Mouse (Mus musculus) hindbrain, embryonic 14.5 days (tissue): ENCODE results near the gene Ttc7. TPM values are rescaled to one million over a fixed set of nuclear protein-coding genes. Genes with fewer than 3 reads are reported as not detected.
A peak's percentile ranks its signal among the peaks of the same experiment; 100 is the strongest.

Source experiments
- ATAC-seq: fragments of 200-750 bp; cut with Nextera tagmentation; 2 replicates; pipeline ENCODE4 v1.8.0; 2017; ENCODE audit warnings: moderate number of reproducible peaks, mild to moderate bottlenecking, moderate TSS enrichment, moderate library complexity; ENCODE audit not compliant: low FRiP score
- DNase-seq: peaks from one replicate; pipeline ENCODE4 v3.0.0-alpha.2; 2015; ENCODE audit warnings: low spot score
- H3K27ac ChIP-seq: fragments of 300-500 bp; sonication (generic); 2 replicates; pipeline ENCODE4 v1.5.1; 2014; ENCODE audit warnings: mild to moderate bottlenecking, moderate library complexity
- H3K27me3 ChIP-seq: fragments of 300-500 bp; sonication (generic); 2 replicates; pipeline ENCODE4 v1.6.1; 2014; ENCODE audit warnings: mild to moderate bottlenecking, low read length, mixed read lengths; ENCODE audit not compliant: control insufficient read depth, insufficient read depth
- H3K36me3 ChIP-seq: fragments of 300-500 bp; sonication (generic); replicated peaks from 2 replicates; pipeline ENCODE4 v1.6.1; 2014; ENCODE audit not compliant: control insufficient read depth, insufficient read depth
- H3K4me1 ChIP-seq: fragments of 300-500 bp; sonication (generic); replicated peaks from 2 replicates; pipeline ENCODE4 v1.6.1; 2014; ENCODE audit warnings: antibody characterized with exemption, low read length, mixed read lengths; ENCODE audit not compliant: control insufficient read depth, insufficient read depth
- H3K4me2 ChIP-seq: fragments of 300-500 bp; sonication (generic); replicated peaks from 2 replicates; pipeline ENCODE4 v1.6.1; 2014; ENCODE audit warnings: mild to moderate bottlenecking, moderate library complexity
- H3K4me3 ChIP-seq: fragments of 300-500 bp; sonication (generic); replicated peaks from 2 replicates; pipeline ENCODE4 v1.5.1; 2014; ENCODE audit warnings: mild to moderate bottlenecking, low read length
- H3K9ac ChIP-seq: fragments of 300-500 bp; sonication (generic); 2 replicates; pipeline ENCODE4 v1.6.1; 2014
- H3K9me3 ChIP-seq: fragments of 300-500 bp; sonication (generic); 2 replicates; pipeline ENCODE4 v1.6.1; 2016; ENCODE audit warnings: low read length; ENCODE audit not compliant: control insufficient read depth
- WGBS: fragments of 180-500 bp; shearing (Covaris S2); extraction: QIAGEN DNeasy Blood & Tissue Kit; methylation state at CpG from one replicate; pipeline ENCODE4 v1.1.7; 2014; 5-methylcytosine and 5-hydroxymethylcytosine counted together
- polyA plus RNA-seq: library from polyadenylated mRNA; unstranded; fragments of >200 nt; fragmentation: Nextera tagmentation; extraction: Ambion mirVana; gene quantifications from 2 replicates; pipeline ENCODE4 v1.2.1, GENCODE M21; 2014

Ttc7 gene
- polyA plus RNA-seq, 1 experiment from 2014 or later: 6.3 TPM

DNA sequence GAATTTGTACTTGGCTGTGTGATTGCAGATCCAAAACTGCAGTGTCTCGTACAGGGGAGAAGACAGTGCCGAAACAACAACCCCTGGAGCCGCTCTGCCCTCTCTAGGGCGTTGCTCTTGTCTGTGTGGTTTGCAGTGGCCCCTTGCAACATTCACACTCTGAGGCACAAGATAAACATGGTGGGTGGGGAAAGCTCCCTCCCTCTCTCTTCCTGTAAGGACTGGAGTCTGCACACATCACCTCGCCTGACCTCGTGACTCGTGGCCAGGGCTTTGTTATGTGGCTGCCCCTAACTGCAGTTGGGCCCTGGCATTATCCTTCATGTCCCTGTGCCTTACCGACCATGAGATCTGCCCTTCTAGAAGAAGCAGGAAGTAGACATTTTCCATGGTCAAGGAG lies 82.6 kb downstream of the Ttc7 start:
- no peak for ATAC-seq
- Histone ChIP-seq H3K4me3 (no peak overlapping the region), H3K27ac (no peak overlapping the region), H3K27me3 (no peaks in the 10 kb centered on the region), H3K9ac (no peak overlapping the region), H3K9me3 (no peaks in the 10 kb centered on the region), H3K36me3 (no peaks in the 10 kb centered on the region), H3K4me2 (no peak overlapping the region), H3K4me1 (peaks cover 27% of the 10 kb centered on the region; the same call in 1 of the 2 replicates)
- WGBS: 71% methylated on average over 8 of the region's 8 CpGs
- no peak for DNase-seq

- no peak overlapping the region for H3K4me3 ChIP-seq
- WGBS: 13% methylated on average over 2 of the region's 2 CpGs
- DNase-seq: no peak
Observed at GRCm38 (mm10) chr17:87366520-87366919, 83.8 kb downstream of the Ttc7 start.

DNA sequence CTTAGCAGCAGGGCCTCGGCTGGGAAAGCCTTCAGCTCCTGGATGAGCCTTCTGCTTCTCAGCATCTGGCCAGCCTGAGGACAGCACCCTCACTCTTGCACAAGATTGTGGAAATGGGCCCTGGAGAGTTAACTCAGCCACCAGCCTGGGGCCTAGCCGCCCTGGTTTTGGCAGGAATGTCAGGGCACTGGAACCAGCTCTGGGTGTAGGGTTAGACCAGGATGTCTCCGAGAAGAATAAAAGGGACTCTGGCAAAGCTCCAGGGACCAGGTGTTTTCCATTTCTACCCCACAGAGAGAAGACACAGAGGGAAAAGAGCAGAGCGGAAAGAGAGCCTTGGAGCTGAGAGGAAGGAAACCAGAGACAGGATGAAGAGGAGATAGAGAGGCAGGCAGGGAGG lies 84.5 kb downstream of the Ttc7 start:
- ATAC-seq (no peak), DNase-seq (no peak)
- Histone ChIP-seq H3K4me3 (no peak overlapping the region), H3K36me3 (no peaks in the 10 kb centered on the region), H3K9me3 (no peaks in the 10 kb centered on the region), H3K27ac (peak overlapping the region; percentile 10; the same call in 1 of the 2 replicates), H3K4me2 (no peak overlapping the region), H3K27me3 (no peaks in the 10 kb centered on the region), H3K4me1 (peaks cover 33% of the 10 kb centered on the region), H3K9ac (0 out of 2 replicates have a peak overlapping the region, but pooled peaks have one; percentile 8)
- WGBS: 44% methylated on average over 4 of the region's 4 CpGs

More at GRCm38 (mm10) chr17:87366520-87366919, 83.8 kb downstream of the Ttc7 start:
- Histone ChIP-seq H3K9ac (no peak overlapping the region), H3K9me3 (no peaks in the 10 kb centered on the region), H3K27me3 (no peaks in the 10 kb centered on the region), H3K27ac (no peak overlapping the region), H3K4me1 (peaks cover 27% of the 10 kb centered on the region; the same call in 1 of the 2 replicates), H3K4me2 (no peak overlapping the region), H3K36me3 (no peaks in the 10 kb centered on the region)
- ATAC-seq: no peak

DNA sequence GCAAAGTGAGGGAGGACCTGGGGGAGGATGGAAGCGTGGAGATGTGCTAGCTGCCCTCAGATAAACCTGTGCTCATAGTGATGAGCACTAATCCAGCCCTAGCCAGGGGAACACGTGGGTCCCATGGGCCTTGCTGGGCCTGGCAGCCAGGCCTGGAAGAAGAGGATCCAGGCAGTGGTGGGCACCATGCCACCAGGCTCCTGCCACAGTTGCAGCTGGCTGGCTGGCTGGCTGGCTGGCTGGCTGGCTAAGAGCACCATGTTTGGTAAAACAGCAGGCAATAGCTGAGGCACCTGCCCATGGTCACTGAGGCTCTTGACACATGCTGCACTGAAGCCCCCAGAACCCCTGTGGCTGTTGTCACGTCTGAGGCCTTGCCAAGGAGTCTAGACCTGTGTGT lies 85.0 kb downstream of the Ttc7 start:
- WGBS: 53% methylated on average over 3 of the region's 3 CpGs
- ATAC-seq (peak; percentile 58; the same call in 1 of the 2 replicates), DNase-seq (peak; percentile 55)
- H3K4me2 ChIP-seq: no peak overlapping the region
- no peaks in the 10 kb centered on the region for H3K36me3 ChIP-seq
- no peak overlapping the region for H3K4me3 ChIP-seq
- H3K27ac ChIP-seq: peak overlapping the region; percentile 10
- no peaks in the 10 kb centered on the region for H3K9me3 ChIP-seq
- H3K27me3 ChIP-seq: no peaks in the 10 kb centered on the region
- peaks cover 37% of the 10 kb centered on the region for H3K4me1 ChIP-seq
- H3K9ac ChIP-seq: 0 out of 2 replicates have a peak overlapping the region, but pooled peaks have one; percentile 8

DNA sequence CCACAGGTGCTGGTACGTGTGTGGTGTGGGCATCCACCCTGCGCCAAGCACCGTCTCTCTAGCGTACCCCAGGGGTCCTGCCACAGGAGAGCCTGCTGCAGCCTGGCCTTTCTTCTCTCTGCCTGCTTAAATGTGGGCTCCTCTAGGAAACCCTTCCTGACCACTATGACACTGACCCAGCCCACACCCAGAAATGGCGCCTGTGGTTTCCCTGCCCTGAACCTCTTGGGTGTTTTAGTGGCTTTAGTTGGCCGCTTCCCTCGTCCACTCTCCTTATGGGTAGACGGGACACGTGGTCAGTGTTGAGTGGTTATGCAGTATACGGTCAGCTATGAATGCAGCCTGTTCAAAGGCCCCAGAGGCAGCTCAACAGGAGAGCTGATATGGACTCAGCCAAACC lies 85.8 kb downstream of the Ttc7 start:
- ATAC-seq (no peak), DNase-seq (no peak)
- Histone ChIP-seq H3K9ac (no peak overlapping the region), H3K36me3 (no peaks in the 10 kb centered on the region), H3K4me3 (no peak overlapping the region), H3K9me3 (no peaks in the 10 kb centered on the region), H3K4me2 (no peak overlapping the region), H3K4me1 (peaks cover 38% of the 10 kb centered on the region), H3K27ac (0 out of 2 replicates have a peak overlapping the region, but pooled peaks have one; percentile 3), H3K27me3 (no peaks in the 10 kb centered on the region)
- 86% methylated on average over 10 of the region's 10 CpGs for WGBS

- Histone ChIP-seq H3K27ac (no peak overlapping the region), H3K4me3 (no peak overlapping the region), H3K4me1 (peaks cover 38% of the 10 kb centered on the region), H3K9ac (no peak overlapping the region), H3K9me3 (no peaks in the 10 kb centered on the region), H3K4me2 (no peak overlapping the region), H3K36me3 (no peaks in the 10 kb centered on the region), H3K27me3 (no peaks in the 10 kb centered on the region)
- ATAC-seq: no peak
- WGBS: 76% methylated on average over 18 of the region's 18 CpGs
- no peak for DNase-seq
Observed at GRCm38 (mm10) chr17:87369270-87369759, 86.6 kb downstream of the Ttc7 start.

- no peak overlapping the region for H3K4me3 ChIP-seq
- DNase-seq: peak; percentile 60
- H3K4me2 ChIP-seq: no peak overlapping the region
- H3K27ac ChIP-seq: peak overlapping the region; percentile 66
- H3K27me3 ChIP-seq: no peaks in the 10 kb centered on the region
- no peaks in the 10 kb centered on the region for H3K36me3 ChIP-seq
- no peak overlapping the region for H3K9ac ChIP-seq
- WGBS: 54% methylated on average over 7 of the region's 7 CpGs
- H3K4me1 ChIP-seq: peaks cover 33% of the 10 kb centered on the region
- H3K9me3 ChIP-seq: no peaks in the 10 kb centered on the region
- no peak for ATAC-seq
Observed at GRCm38 (mm10) chr17:87372189-87372588, 89.5 kb downstream of the Ttc7 start.

GRCm38 (mm10) chr17:87373327-87373726 lies 90.6 kb downstream of the Ttc7 start:
- no peaks in the 10 kb centered on the region for H3K27me3 ChIP-seq
- no peak overlapping the region for H3K4me2 ChIP-seq
- no peaks in the 10 kb centered on the region for H3K36me3 ChIP-seq
- no peak overlapping the region for H3K4me3 ChIP-seq
- DNase-seq (no peak), ATAC-seq (no peak)
- no peaks in the 10 kb centered on the region for H3K9me3 ChIP-seq
- H3K4me1 ChIP-seq: peaks cover 33% of the 10 kb centered on the region
- no peak overlapping the region for H3K27ac ChIP-seq
- no peak overlapping the region for H3K9ac ChIP-seq
- WGBS: 90% methylated on average over 9 of the region's 9 CpGs

DNA sequence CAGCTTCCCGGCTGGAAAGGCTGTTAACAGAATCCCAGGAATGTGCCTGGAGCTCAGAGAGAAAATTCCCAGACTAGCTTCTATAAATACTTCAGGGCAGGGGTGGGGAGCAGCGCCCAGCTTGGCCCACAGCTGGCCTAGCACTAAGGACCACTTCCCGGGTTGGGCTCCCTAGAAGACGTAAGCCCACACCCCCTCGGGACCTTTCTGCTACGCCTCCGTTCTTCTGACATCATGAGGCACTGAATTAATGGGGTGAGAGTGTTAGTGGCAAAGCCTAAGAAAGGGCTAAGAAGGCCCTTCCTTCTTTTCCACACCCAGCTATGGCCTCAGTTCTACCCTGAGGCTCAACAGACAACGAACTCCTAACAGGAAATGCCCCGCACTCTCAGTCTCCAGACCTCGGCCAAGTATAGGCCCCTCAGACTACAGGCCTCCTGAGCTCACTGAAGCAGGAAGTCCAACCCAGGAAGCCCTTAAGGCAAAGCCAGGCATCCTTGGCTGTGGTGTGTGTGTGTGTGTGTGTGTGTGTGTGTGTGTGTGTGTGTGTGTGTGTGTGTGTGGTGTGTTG lies 93.3 kb downstream of the Ttc7 start:
- Histone ChIP-seq H3K27me3 (no peaks in the 10 kb centered on the region), H3K9ac (no peak overlapping the region), H3K4me2 (no peak overlapping the region), H3K4me3 (no peak overlapping the region), H3K27ac (no peak overlapping the region), H3K4me1 (peaks cover 41% of the 10 kb centered on the region), H3K9me3 (no peaks in the 10 kb centered on the region), H3K36me3 (no peaks in the 10 kb centered on the region)
- ATAC-seq (no peak), DNase-seq (no peak)
- WGBS: 53% methylated on average over 10 of the region's 10 CpGs
